Mouse (Mus musculus) adrenal gland, adult 2 months (tissue): ENCODE measurements around the gene Rorc. TPM values are rescaled to one million over a fixed set of nuclear protein-coding genes. Genes with fewer than 3 reads are reported as not detected.

Experiments used
- DNase-seq: peaks from one replicate; pipeline ENCODE4 v3.0.0; 2021
- long read RNA-seq: library from polyadenylated mRNA; stranded (forward); transcript quantifications from one replicate; pipeline ENCODE4 v2.0.0, GENCODE M21; 2021
- polyA plus RNA-seq: library from polyadenylated mRNA; depleted of rRNA; stranded (reverse); fragments of >200 nt; gene quantifications from 2 replicates; pipeline ENCODE4 v1.2.3, GENCODE M21; 2012; rRNA removed
- total RNA-seq, 2 experiments: library from RNA; stranded (reverse); gene quantifications; 2 replicates each; pipeline ENCODE4 v1.2.3; 2021

Gene Rorc
- total RNA-seq: 10 to 100 TPM; 19.8 to 20.5 TPM
- 17.4 and 17.6 TPM in 2 replicates for polyA plus RNA-seq
- long read RNA-seq, transcript Rorc-201 (11 exons, 2,136 nt): major isoform, 7 of 11 reads
- long read RNA-seq, partial matches to known transcripts: 1 of 11 reads
- long read RNA-seq, other reads (novel, unspliced or antisense): 3 of 11 reads

GRCm38 (mm10) chr3:94372641-94373040 lies at the start of gene Rorc:
Gene Rorc (plus strand): TSS chr3:94372794.
- DNase-seq: peak; percentile 78

- no peak for DNase-seq
These were observed 43.9 kb upstream of the Rorc start for GRCm38 (mm10) chr3:94328681-94329080.

DNA sequence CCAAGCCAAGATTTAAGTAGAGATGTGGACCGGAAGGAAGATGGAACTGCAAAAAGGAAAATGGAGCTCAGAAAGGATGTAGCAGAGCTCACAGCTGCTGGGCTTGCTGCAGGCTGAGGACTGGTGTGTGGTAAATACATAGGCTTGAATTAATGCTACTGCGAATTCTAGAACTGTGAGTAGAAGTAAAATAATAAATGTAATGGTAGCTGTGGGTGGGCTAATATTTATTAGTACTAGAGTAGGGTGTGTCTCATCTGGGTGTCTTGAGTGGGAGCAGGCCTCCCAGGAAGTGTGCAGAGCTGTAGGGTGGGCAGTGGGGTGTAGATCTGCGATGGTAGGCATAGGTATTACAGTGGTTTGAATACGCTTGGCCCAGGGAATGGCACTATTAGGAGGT lies 38.2 kb upstream of the Rorc start:
- no peak for DNase-seq

DNA sequence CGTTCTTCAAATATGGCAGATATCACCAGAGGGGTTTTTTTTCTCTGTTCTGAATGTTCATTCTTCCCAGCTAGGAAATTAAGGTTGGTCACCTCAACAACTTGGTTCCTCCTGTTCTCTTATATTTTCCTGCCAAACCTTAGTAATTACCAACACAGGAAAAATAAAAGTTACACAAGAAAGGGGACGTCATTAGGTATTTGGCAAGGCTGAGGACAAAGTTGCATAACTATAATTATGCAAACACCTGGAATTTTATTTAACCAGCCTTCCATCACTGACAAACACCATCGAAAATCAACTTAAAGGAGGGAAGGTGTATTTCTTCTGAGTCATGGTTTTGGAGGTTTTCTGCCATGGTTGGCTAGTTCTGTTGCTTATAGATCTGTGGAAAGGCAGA lies 34.1 kb upstream of the Rorc start:
- DNase-seq: no peak

DNA sequence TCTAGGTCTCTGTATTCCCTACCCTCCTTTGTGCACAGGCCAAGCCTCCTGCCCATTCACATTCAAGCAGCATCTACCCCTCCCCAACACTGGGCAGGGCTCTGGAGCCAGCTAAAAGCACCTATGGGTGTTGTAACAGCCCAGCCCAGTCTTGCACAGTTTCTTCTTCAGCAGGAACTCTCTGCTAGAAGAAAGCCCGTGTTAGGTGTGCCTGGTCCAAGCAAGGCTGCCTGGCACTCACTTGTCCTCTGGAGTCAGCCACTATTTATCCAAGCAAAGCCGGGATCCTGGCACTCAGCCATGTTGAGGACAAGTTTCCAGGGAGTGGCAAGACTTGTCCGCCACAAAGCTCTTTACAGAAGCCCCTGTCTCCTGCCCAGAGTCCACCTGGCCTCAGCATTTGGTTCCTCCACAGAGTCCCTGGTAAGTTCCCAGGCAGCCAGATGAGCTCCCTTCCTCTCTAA lies 30.6 kb upstream of the Rorc start, which contains the start of gene Them5:
Them5 (plus strand) TSS at position 141 of the 464 bp plus-strand sequence.
- no peak for DNase-seq

DNA sequence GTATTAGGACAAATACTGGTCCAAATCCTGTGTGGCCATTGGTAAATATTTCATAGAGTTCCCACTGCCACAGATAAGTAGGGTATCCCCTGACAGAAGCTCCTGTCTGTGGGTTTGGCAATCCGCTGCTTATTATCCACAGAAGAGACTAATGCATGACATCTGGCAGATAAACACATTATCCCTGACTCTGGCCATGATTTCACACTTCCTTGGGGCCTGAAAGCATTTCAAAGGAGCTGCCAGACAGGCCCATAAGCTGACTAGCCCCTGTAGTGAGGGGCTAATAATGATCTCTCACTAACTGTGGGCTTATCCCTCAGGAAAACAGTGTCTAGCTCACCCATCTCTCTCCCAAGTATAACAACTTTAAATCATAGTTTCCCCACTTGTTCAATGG lies 30.0 kb upstream of the Rorc start:
- DNase-seq: no peak

DNA sequence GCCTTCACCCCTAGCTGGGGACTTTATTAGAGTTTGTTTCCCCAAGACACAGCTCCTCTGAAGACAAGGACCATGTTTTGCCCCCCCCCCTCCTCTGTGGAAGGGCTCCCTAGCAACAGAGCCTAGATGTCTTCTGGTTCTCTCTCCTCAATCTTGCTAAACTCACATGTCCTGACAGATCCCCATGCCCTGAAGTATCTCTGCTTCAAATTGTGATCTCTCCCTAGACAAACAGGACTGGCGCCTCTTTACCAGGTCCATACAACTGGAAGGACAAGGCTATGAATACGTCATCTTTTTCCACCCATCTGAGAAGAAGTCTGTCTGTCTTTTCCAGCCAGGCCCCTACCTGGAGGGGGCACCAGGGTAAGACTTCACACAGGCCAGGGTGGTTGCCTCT lies 28.4 kb upstream of the Rorc start:
- no peak for DNase-seq

GRCm38 (mm10) chr3:94344897-94345296 lies 27.7 kb upstream of the Rorc start:
- no peak for DNase-seq

GRCm38 (mm10) chr3:94348146-94348545 lies 24.4 kb upstream of the Rorc start:
- no peak for DNase-seq

- peak; percentile 69 for DNase-seq
These were observed 11.8 kb upstream of the Rorc start for GRCm38 (mm10) chr3:94360812-94361211.

- DNase-seq: no peak
These were observed 10.5 kb upstream of the Rorc start, which contains the start of gene C2cd4d for GRCm38 (mm10) chr3:94362138-94362537. Gene C2cd4d (plus strand): TSS chr3:94362438.

- peak; percentile 82 for DNase-seq
These were observed 9.1 kb upstream of the Rorc start for GRCm38 (mm10) chr3:94363291-94364153.

GRCm38 (mm10) chr3:94364154-94364526 lies 8.5 kb upstream of the Rorc start:
- no peak for DNase-seq

- peak; percentile 81 for DNase-seq
These were observed 5.8 kb upstream of the Rorc start for GRCm38 (mm10) chr3:94366761-94367160.

GRCm38 (mm10) chr3:94367511-94367910 lies 5.1 kb upstream of the Rorc start:
- DNase-seq: no peak

DNA sequence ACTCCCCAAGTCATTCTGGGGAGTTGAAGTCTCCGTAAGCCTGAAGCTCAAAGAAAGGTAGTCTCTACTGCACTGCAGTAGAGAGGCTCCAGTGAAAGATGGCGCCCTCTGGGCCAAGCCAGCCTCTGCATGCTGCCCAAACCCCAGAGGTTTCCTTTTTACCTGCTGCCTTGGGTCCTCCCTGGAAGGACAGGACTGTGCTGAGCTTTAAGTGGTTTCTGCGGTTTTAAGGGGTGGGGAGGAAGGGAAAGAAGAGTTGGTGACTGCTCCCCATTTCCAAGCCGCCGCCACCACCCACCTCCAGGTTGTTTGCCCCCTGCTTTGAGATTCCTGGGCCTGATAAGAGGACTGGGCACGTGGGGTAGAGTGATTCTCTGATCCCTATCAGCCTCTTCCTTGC lies 4.0 kb upstream of the Rorc start:
- no peak for DNase-seq

GRCm38 (mm10) chr3:94369709-94370108 lies 2.9 kb upstream of the Rorc start:
- DNase-seq: peak; percentile 49

GRCm38 (mm10) chr3:94371637-94372036 lies 957 bp upstream of the Rorc start:
- peak; percentile 95 for DNase-seq

- no peak for DNase-seq
These were observed 556 bp upstream of the Rorc start for GRCm38 (mm10) chr3:94372038-94372437.

DNA sequence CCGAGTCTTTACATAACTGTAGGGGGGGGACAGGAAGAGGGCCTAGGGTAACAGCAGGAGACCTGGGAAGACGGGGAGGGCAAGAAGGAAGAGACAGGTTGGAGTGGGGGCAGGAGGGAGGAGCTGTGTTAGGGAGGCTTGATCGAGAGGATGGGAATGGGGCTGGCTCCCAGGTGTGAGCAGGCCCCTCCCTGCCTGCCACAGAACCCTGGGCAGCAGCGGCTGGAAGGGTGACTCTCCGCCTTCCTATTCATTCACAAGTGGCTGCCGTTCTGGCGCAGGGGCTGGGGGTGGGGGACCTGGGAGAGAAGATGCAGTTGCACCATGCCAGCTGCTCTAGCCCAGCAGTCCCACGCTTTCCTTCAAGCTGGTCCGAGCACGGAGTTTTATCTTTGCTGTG lies 496 bp downstream of the Rorc start:
- DNase-seq: no peak

DNA sequence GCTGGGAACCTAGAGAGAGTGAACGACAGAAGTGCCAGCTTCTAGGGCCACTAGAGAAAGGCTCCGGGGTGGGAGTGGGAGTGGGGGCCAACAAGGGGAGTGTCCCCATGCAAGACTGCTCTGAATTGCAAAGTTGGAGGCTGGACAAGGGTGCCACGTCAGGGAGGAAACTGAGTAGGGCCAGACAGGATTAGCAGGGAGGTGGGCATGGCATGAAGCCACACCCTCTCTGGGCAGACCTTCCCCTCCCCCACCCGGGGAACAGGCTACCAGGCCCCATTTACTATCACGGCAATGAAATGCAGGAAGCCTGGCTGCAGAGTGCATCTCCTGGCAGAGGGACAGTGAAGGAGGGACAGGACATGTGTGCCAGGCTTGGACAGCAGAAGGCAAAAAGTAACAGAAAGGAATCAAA lies 1.0 kb downstream of the Rorc start:
- DNase-seq: peak; percentile 61

GRCm38 (mm10) chr3:94374636-94375035 lies 2.0 kb downstream of the Rorc start:
- no peak for DNase-seq

DNA sequence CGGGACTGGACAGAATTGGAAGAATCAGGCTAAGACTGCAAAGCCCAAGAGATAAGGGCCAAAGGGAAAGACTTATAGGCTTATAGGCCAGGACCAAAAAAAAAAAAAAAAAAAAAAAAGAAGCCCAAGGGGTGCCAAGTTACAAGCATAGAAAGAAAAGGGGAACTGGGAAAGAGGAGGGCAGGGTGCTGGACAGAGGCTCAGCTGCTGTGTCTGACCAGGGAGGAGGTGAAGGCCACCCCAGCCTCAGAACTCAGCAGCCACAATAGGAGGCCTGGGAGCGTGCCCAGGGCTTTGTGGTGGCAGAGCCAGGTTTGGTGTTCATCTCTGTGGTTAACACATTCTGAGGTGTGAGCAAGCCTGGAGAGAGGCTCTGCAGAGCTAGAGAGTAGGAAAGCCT lies 2.6 kb downstream of the Rorc start:
- peak; percentile 55 for DNase-seq

- DNase-seq: no peak
These were observed 3.3 kb downstream of the Rorc start for GRCm38 (mm10) chr3:94375861-94376260.
